Mouse (Mus musculus) C2C12 (cell line): ENCODE measurements around the gene Hip1. TPM values are rescaled to one million over a fixed set of nuclear protein-coding genes. Genes with fewer than 3 reads are reported as not detected.
"Not testable (repeated sequence)": the region's sequence is repeated elsewhere in the genome, so short reads cannot be mapped to it uniquely, and the experiment has no call there.

ENCODE experiments used
- H3K27me3 ChIP-seq: one replicate; pipeline ENCODE4 v1.6.1; 2011; ENCODE audit not compliant: control insufficient read depth, insufficient read depth, insufficient read length
- H3K36me3 ChIP-seq: one replicate; pipeline ENCODE4 v1.6.1; 2011; ENCODE audit not compliant: control insufficient read depth, insufficient read depth
- H3K4me3 ChIP-seq: one replicate; pipeline ENCODE4 v1.5.1; 2011; ENCODE audit warnings: mild to moderate bottlenecking, control low read depth; ENCODE audit not compliant: poor library complexity, insufficient read depth, severe bottlenecking
- H3K79me2 ChIP-seq: one replicate; pipeline ENCODE4 v1.6.1; 2011; ENCODE audit not compliant: control insufficient read depth, insufficient read depth
- H3K79me3 ChIP-seq: one replicate; pipeline ENCODE4 v1.6.1; 2011; ENCODE audit warnings: low read depth, control low read depth
- H3ac ChIP-seq: one replicate; pipeline ENCODE3; 2011; ENCODE audit warnings: low read depth; ENCODE audit not compliant: control insufficient read depth, insufficient read length
- CEBPB ChIP-seq: IDR thresholded peaks from one replicate; pipeline ENCODE4 v1.6.1; 2011; ENCODE audit warnings: low read depth, mild to moderate bottlenecking, control low read depth, moderate library complexity
- CTCF ChIP-seq: IDR thresholded peaks from one replicate; pipeline ENCODE4 v1.5.1; 2011; ENCODE audit not compliant: control insufficient read depth, insufficient read depth, insufficient read length
- FOSL1 ChIP-seq: IDR thresholded peaks from one replicate; pipeline ENCODE4 v1.8.0; 2011; ENCODE audit warnings: mild to moderate bottlenecking, low read length; ENCODE audit not compliant: poor library complexity, insufficient read depth, severe bottlenecking
- MAX ChIP-seq: IDR thresholded peaks from one replicate; pipeline ENCODE4 v1.6.1; 2011; ENCODE audit warnings: mild to moderate bottlenecking, control low read depth
- MYOD1 ChIP-seq: IDR thresholded peaks from one replicate; pipeline ENCODE4 v1.6.1; 2011; ENCODE audit warnings: low read depth; ENCODE audit not compliant: control insufficient read depth, insufficient read length
- MYOG ChIP-seq: IDR thresholded peaks from one replicate; pipeline ENCODE4 v1.6.1; 2011; ENCODE audit not compliant: control insufficient read depth, insufficient read length; ENCODE audit errors: extremely low read depth
- USF1 ChIP-seq: IDR thresholded peaks from one replicate; pipeline ENCODE4 v1.6.1; 2011; ENCODE audit warnings: low read depth, mild to moderate bottlenecking, control low read depth, moderate library complexity
- polyA plus RNA-seq: library from polyadenylated mRNA; unstranded; fragments of >200 nt; fragmentation: generic; extraction: Trizol; gene quantifications from one replicate; pipeline ENCODE4 v1.2.1, GENCODE M21; 2012; ENCODE audit warnings: missing spikeins

The Hip1 gene
- polyA plus RNA-seq, 1 experiment: 38.2 TPM

DNA sequence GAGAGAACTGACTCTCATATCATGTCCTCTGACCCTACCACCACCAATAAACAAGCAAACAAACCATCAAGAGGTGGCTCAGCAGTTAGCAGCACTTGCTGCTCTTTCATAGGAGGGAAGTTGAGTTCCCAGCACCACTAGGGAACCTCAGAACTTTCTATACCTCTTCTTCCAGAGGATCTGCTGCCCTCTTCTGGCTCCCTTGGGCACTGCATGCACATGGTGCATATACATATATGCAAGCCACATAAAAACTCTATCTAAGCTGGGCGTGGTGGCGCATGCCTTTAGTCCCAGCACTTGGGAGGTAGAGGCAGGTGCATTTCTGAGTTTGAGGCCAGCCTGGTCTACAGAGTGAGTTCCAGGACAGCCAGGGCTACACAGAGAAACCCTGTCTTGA, 90.7 kb downstream of the Hip1 start:
- Histone ChIP-seq H3ac (no peak overlapping the region), H3K36me3 (peaks cover 34% of the 10 kb centered on the region), H3K79me3 (no peaks in the 10 kb centered on the region), H3K27me3 (no peaks in the 10 kb centered on the region), H3K79me2 (no peaks in the 10 kb centered on the region), H3K4me3 (no peak overlapping the region)
- TF ChIP-seq CEBPB: no peak

DNA sequence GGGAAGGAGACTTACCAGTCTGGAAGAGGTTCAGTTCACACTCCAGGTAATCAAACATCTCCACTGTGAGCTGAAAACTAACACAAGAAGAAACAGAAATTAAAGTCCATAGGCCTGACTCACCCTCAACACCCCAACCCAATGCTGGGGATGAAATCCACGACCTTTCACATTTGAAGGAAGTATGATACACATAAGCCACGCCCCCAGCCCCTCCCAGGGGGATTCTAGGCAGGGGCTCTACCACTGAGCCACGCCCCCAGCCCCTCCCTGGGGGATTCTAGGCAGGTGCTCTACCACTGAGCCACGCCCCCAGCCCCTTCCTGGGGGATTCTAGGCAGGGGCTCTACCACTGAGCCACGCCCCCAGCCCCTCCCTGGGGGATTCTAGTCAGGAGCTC, 93.4 kb downstream of the Hip1 start:
- H3K79me3 ChIP-seq, H3K4me3 ChIP-seq, H3K79me2 ChIP-seq, H3ac ChIP-seq, H3K27me3 ChIP-seq: not testable (repeated sequence)
- peaks cover 40% of the 10 kb centered on the region for H3K36me3 ChIP-seq

DNA sequence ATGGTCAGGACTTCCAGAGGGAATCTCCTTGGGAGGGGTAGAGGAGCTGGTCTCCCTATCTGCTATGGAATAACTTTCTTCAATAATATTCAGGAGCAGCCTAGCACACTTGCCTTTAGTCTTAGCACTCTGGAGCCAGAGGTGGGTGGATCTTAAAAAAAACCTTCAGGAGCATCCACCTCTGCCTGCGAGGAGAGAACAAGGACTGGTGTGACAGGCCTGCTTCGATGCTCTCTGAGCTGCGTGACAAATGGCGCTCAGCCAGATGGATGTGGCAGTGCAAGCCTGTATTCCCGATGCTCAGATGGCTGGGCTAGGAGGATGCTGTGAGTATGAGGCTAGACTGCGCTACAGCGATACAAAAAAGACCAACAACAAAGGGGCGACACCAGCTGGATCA, 93.8 kb downstream of the Hip1 start:
- H3K4me3 ChIP-seq: no peak overlapping the region
- TF ChIP-seq CEBPB: no peak
- TF ChIP-seq MAX: no peak
- TF ChIP-seq MYOD1: no peak
- TF ChIP-seq MYOG: no peak
- no peak for TF ChIP-seq USF1
- no peak for TF ChIP-seq FOSL1
- TF ChIP-seq CTCF: no peak
- no peaks in the 10 kb centered on the region for H3K79me3 ChIP-seq
- H3ac ChIP-seq: no peak overlapping the region
- no peaks in the 10 kb centered on the region for H3K79me2 ChIP-seq
- no peaks in the 10 kb centered on the region for H3K27me3 ChIP-seq
- peaks cover 40% of the 10 kb centered on the region for H3K36me3 ChIP-seq

GRCm38 (mm10) chr5:135445755-135446154, 99.2 kb downstream of the Hip1 start:
- no peak for TF ChIP-seq MYOG
- TF ChIP-seq CTCF: no peak
- TF ChIP-seq FOSL1: no peak
- no peak for TF ChIP-seq MYOD1
- TF ChIP-seq USF1: no peak
- TF ChIP-seq CEBPB: no peak
- TF ChIP-seq MAX: no peak
- Histone ChIP-seq H3K79me3 (no peaks in the 10 kb centered on the region), H3ac (no peak overlapping the region), H3K36me3 (peaks cover 34% of the 10 kb centered on the region), H3K4me3 (no peak overlapping the region), H3K27me3 (no peaks in the 10 kb centered on the region), H3K79me2 (no peaks in the 10 kb centered on the region)

DNA sequence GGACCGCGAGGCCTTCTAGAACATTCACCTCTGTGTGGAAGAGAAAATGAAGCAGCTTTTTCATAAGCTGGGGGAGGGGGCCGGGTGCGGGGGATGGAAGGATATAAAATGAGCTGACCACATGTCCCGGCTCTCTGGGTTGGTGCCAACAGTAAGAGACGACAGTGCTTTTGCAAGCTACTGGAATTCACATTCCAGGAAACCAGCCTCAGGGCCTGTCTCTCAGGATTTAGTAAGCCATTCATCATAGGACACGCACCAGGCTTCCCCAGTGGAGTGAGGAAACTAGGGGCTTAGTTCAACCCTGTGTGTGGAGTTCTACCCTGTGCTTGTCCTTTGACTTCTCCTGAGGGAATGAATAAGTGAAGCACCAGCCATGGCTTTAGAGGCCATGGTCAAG, 102.5 kb downstream of the Hip1 start:
- Histone ChIP-seq H3K27me3 (no peaks in the 10 kb centered on the region), H3K79me3 (no peaks in the 10 kb centered on the region), H3K79me2 (no peaks in the 10 kb centered on the region), H3K4me3 (no peak overlapping the region), H3ac (no peak overlapping the region), H3K36me3 (peaks cover 25% of the 10 kb centered on the region)
- no peak for TF ChIP-seq FOSL1
- no peak for TF ChIP-seq CEBPB
- no peak for TF ChIP-seq CTCF
- no peak for TF ChIP-seq MYOG
- TF ChIP-seq USF1: no peak
- TF ChIP-seq MYOD1: no peak
- no peak for TF ChIP-seq MAX

GRCm38 (mm10) chr5:135435039-135435438, 109.9 kb downstream of the Hip1 start:
- Histone ChIP-seq H3K27me3 (no peaks in the 10 kb centered on the region), H3ac (no peak overlapping the region), H3K79me2 (no peaks in the 10 kb centered on the region), H3K36me3 (peaks cover 19% of the 10 kb centered on the region), H3K4me3 (no peak overlapping the region), H3K79me3 (no peaks in the 10 kb centered on the region)
- TF ChIP-seq CTCF (no peak), USF1 (no peak), MYOG (no peak), CEBPB (no peak), FOSL1 (no peak), MAX (no peak), MYOD1 (no peak)
